Comparison of ENCODE assay signal across 9 mouse cellular contexts in the genomic region with DNA sequence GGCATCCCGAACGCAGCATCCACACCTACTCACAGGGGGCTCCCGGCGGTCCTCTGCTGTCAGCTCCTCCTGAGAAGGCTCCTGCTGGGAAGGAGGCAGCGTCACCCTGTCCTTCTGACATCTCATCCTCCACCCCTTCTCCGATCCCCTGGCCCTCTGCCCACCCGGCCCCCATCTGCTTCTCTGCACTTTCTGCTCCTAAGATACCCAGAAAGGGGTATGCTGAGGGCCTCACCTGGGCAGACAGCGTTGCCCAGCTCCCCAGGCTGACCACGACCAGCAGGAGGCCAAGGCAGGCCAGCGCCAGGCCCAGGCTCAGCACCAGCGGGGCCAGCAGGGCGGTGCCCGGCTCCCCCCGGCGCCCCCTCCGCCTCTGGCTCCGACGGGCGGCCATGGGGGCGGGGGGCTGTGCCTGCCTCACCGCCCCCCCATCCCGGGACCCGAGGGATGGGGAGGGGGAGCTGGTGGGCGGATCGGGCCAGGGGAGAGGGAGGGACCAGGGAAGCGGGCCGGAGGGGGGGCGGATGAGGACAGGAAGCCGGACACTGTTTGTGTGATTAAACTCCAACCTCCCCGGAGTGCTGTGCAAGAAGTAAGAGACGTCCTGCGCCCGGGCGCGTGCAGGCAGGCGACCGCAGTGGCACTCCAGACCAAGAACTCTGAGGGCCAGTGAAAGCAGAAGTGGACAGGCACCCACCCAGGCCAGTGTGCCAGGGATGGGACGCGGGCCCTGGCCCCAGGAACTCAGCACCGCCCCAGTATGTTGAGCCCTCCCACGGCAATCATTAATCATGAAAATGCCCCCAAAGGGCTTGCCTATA. TPM values are rescaled to one million over a fixed set of nuclear protein-coding genes. Genes with fewer than 3 reads are reported as not detected.
DNase-seq lines count a peak whose midpoint lies in the region; ATAC-seq and TF ChIP-seq lines count a peak whose summit lies in the region.
"Had no signal": no experiment of that assay in that cellular context is flagged by ENCODE, and none has a peak within 500 bp of the region (broad histone marks: within the 10 kb centered on the region; RNA-seq: fewer than 3 reads in every experiment).

A gene (minus strand): TSS at position 489 of the 821 bp plus-strand sequence.
A gene (minus strand): TSS at position 738 of the 821 bp plus-strand sequence.

- peak; percentile 45 to 53 for DNase-seq in left cerebral cortex, adult 18-20 months (ENCODE audit: low spot score in 2 of 2)
- DNase-seq in left cerebral cortex, adult 11 months (ENCODE audit: low spot score) = no peak
- DNase-seq in cerebellum, postnatal 14 days = peak; percentile 68 to 85
- DNase-seq in gastrocnemius, postnatal 14 days = peak; percentile 86
- peak; percentile 30 for DNase-seq in liver, adult 2 months (ENCODE audit: extremely low read depth, low read depth, low spot score)
- DNase-seq in midbrain, embryonic 14.5 days = peak; percentile 43

- peak; percentile 66 for ATAC-seq in hindbrain, embryonic 15.5 days (ENCODE audit: low FRiP score, low read depth)
- no peak for ATAC-seq in midbrain, embryonic 14.5 days (ENCODE audit: low FRiP score, low TSS enrichment)
- ATAC-seq in stomach, embryonic 14.5 days (ENCODE audit: insufficient number of reproducible peaks, insufficient read depth, low FRiP score, low read depth) = peak; percentile 69

- peaks cover 15% of the 10 kb centered on the region for H3K4me1 ChIP-seq in hindbrain, embryonic 15.5 days (replicated peaks)
- peaks cover 7% of the 10 kb centered on the region; the same call in 1 of the 2 replicates for H3K4me1 ChIP-seq in liver, adult 2 months (ENCODE audit: control insufficient read depth, insufficient read depth, low read length)
- H3K4me1 ChIP-seq in midbrain, embryonic 14.5 days (ENCODE audit: control insufficient read depth, insufficient read depth, low read length) = peaks cover 8% of the 10 kb centered on the region
- no peaks in the 10 kb centered on the region; the same call in 1 of the 2 replicates for H3K4me1 ChIP-seq in stomach, embryonic 14.5 days (ENCODE audit: control insufficient read depth, insufficient read depth, low read length)

- TF ChIP-seq POLR2A in liver, adult 2 months (IDR thresholded peaks at IDR 0.05; ENCODE audit: extremely low read depth, insufficient read depth, low read length) = peak; percentile 57; the same call in 1 of the 2 replicates

- no peaks in the 10 kb centered on the region for H3K79me2 ChIP-seq in liver, adult 2 months (ENCODE audit: control insufficient read depth, insufficient read depth, low read length)

- peak within 1 kb of the TSS; percentile 47 for H3K4me3 ChIP-seq in hindbrain, embryonic 15.5 days
- H3K4me3 ChIP-seq in liver, adult 2 months (ENCODE audit: insufficient read depth, low read depth, low read length) = peak within 1 kb of the TSS; percentile 66
- H3K4me3 ChIP-seq in midbrain, embryonic 14.5 days (replicated peaks; ENCODE audit: low read depth, low read length) = peak within 1 kb of the TSS; percentile 41
- H3K4me3 ChIP-seq in stomach, embryonic 14.5 days (ENCODE audit: low read depth, low read length) = peak within 1 kb of the TSS; percentile 50

- no peaks in the 10 kb centered on the region for H3K36me3 ChIP-seq in hindbrain, embryonic 15.5 days
- H3K36me3 ChIP-seq in liver, adult 2 months (ENCODE audit: control insufficient read depth, insufficient read depth, low read length) = no peaks in the 10 kb centered on the region
- H3K36me3 ChIP-seq in midbrain, embryonic 14.5 days (ENCODE audit: control insufficient read depth, insufficient read depth, low read length) = no peaks in the 10 kb centered on the region
- H3K36me3 ChIP-seq in stomach, embryonic 14.5 days (ENCODE audit: control insufficient read depth, insufficient read depth, low read length) = no peaks in the 10 kb centered on the region

- H3K4me2 ChIP-seq in hindbrain, embryonic 15.5 days = peak within 1 kb of the TSS; percentile 97
- peak within 1 kb of the TSS; percentile 84 for H3K4me2 ChIP-seq in midbrain, embryonic 14.5 days (ENCODE audit: low read length)
- peak within 1 kb of the TSS; percentile 72 for H3K4me2 ChIP-seq in stomach, embryonic 14.5 days (replicated peaks; ENCODE audit: low read depth, low read length)

- H3K27me3 ChIP-seq in hindbrain, embryonic 15.5 days = no peaks in the 10 kb centered on the region
- no peaks in the 10 kb centered on the region for H3K27me3 ChIP-seq in liver, adult 2 months (ENCODE audit: control insufficient read depth, insufficient read depth, low read length)
- no peaks in the 10 kb centered on the region for H3K27me3 ChIP-seq in midbrain, embryonic 14.5 days (ENCODE audit: control insufficient read depth, insufficient read depth, low read length)
- H3K27me3 ChIP-seq in stomach, embryonic 14.5 days (ENCODE audit: control insufficient read depth, insufficient read depth, low read length) = no peaks in the 10 kb centered on the region

- H3K27ac ChIP-seq in hindbrain, embryonic 15.5 days (replicated peaks) = peak within 1 kb of the TSS; percentile 61
- peak within 1 kb of the TSS; percentile 47 for H3K27ac ChIP-seq in liver, adult 2 months (replicated peaks; ENCODE audit: insufficient read depth, low read depth, low read length)
- no peak within 1 kb of the TSS; the same call in 1 of the 2 replicates for H3K27ac ChIP-seq in midbrain, embryonic 14.5 days (replicated peaks; ENCODE audit: low read depth, low read length)
- H3K27ac ChIP-seq in stomach, embryonic 14.5 days (ENCODE audit: low read length) = peak within 1 kb of the TSS; percentile 44; the same call in 1 of the 2 replicates

- peak within 1 kb of the TSS; percentile 79 for H3K9ac ChIP-seq in hindbrain, embryonic 15.5 days
- peak within 1 kb of the TSS; percentile 85 for H3K9ac ChIP-seq in liver, adult 2 months (ENCODE audit: low read depth, low read length)
- H3K9ac ChIP-seq in midbrain, embryonic 14.5 days (replicated peaks; ENCODE audit: low read length) = peak within 1 kb of the TSS; percentile 69
- peak within 1 kb of the TSS; percentile 54 for H3K9ac ChIP-seq in stomach, embryonic 14.5 days (replicated peaks; ENCODE audit: low read depth, low read length)

- peak; percentile 37; the same call in 1 of the 2 replicates for TF ChIP-seq CTCF in liver, adult 2 months (IDR thresholded peaks at IDR 0.05; ENCODE audit: low read depth, low read length)

- no peaks in the 10 kb centered on the region for H3K9me3 ChIP-seq in hindbrain, embryonic 15.5 days
- H3K9me3 ChIP-seq in midbrain, embryonic 14.5 days (ENCODE audit: control insufficient read depth, low read length) = no peaks in the 10 kb centered on the region; the same call in 1 of the 2 replicates
- no peaks in the 10 kb centered on the region for H3K9me3 ChIP-seq in stomach, embryonic 14.5 days (ENCODE audit: control insufficient read depth, low read depth, low read length)

- intact Hi-C loops in gastrocnemius, postnatal 14 days (cut with DNase I; ENCODE audit: low total_unique reads) = no loop called here

- 1% methylated on average over 40 of the region's 41 CpGs for WGBS in hindbrain, embryonic 15.5 days
- 4% methylated on average over 41 of the region's 41 CpGs for WGBS in liver, adult 2 months
- WGBS in midbrain, embryonic 14.5 days = 2% methylated on average over 41 of the region's 41 CpGs
- WGBS in stomach, embryonic 14.5 days = 2% methylated on average over 26 of the region's 41 CpGs

RNA-seq across cellular contexts. Expression of the first gene that starts in this region (rescaled TPM):
- 10 to 100 TPM; 11.5 to 12.1 TPM for total RNA-seq in left cerebral cortex, adult 18-20 months (2021)
- total RNA-seq in gastrocnemius, postnatal 14 days (2021) = 10 to 100 TPM; 14.0 to 14.8 TPM
- polyA plus RNA-seq in hindbrain, embryonic 15.5 days (2015; fragmentation: Nextera tagmentation; extraction: Ambion mirVana) = 3.5 and 5.0 TPM in 2 replicates
- total RNA-seq in liver, adult 2 months (2014; rRNA removed) = 2.6 and 3.0 TPM in 2 replicates
- polyA plus RNA-seq in liver, adult 2 months (2012; rRNA removed) = 9.5 and 18.0 TPM in 2 replicates
- 1.6 and 3.0 TPM in 2 replicates for polyA plus RNA-seq in midbrain, embryonic 14.5 days (2014; fragmentation: Nextera tagmentation; extraction: Ambion mirVana)
- polyA plus RNA-seq in stomach, embryonic 14.5 days (2014; fragmentation: Nextera tagmentation; extraction: Ambion mirVana) = 9.9 and 11.7 TPM in 2 replicates
- total RNA-seq: CH12.LX had no signal

RNA-seq across cellular contexts. Expression of the second gene that starts in this region (rescaled TPM):
- total RNA-seq in left cerebral cortex, adult 18-20 months (2021) = 1 to 10 TPM; 1.7 to 4.1 TPM
- total RNA-seq in gastrocnemius, postnatal 14 days (2021) = 1 to 10 TPM; 2.2 to 3.0 TPM
- 1.2 and 1.9 TPM in 2 replicates for polyA plus RNA-seq in hindbrain, embryonic 15.5 days (2015; fragmentation: Nextera tagmentation; extraction: Ambion mirVana)
- 2.5 and 3.4 TPM in 2 replicates for total RNA-seq in liver, adult 2 months (2014; rRNA removed)
- 2.6 and 3.6 TPM in 2 replicates for polyA plus RNA-seq in liver, adult 2 months (2012; rRNA removed)
- polyA plus RNA-seq in midbrain, embryonic 14.5 days (2014; fragmentation: Nextera tagmentation; extraction: Ambion mirVana) = 0.51 and 1.1 TPM in 2 replicates
- 5.5 TPM in 2 replicates for polyA plus RNA-seq in stomach, embryonic 14.5 days (2014; fragmentation: Nextera tagmentation; extraction: Ambion mirVana)
